In genomic region chr19:4404840-4405239, GRCm38 (mm10) we compare ENCODE assay signal across 25 mouse cellular contexts. TPM values are rescaled to one million over a fixed set of nuclear protein-coding genes. Genes with fewer than 3 reads are reported as not detected.
"Had no signal": no experiment of that assay in that cellular context is flagged by ENCODE, and none has a peak within 500 bp of the region (broad histone marks: within the 10 kb centered on the region; RNA-seq: fewer than 3 reads in every experiment).

No protein-coding gene starts in this region.

- H3K27me3 ChIP-seq: embryonic facial prominence, embryonic 12.5 days; embryonic facial prominence, embryonic 13.5 days; embryonic facial prominence, embryonic 15.5 days; forebrain, embryonic 12.5 days; forebrain, embryonic 13.5 days; forebrain, embryonic 15.5 days had no signal

- H3K27ac ChIP-seq: embryonic facial prominence, embryonic 10.5 days; embryonic facial prominence, embryonic 12.5 days; embryonic facial prominence, embryonic 13.5 days; embryonic facial prominence, embryonic 15.5 days; forebrain, embryonic 10.5 days; forebrain, embryonic 12.5 days; forebrain, embryonic 13.5 days; forebrain, embryonic 15.5 days; gastrocnemius, adult 2 months; heart, embryonic 10.5 days had no signal

- H3K4me3 ChIP-seq: embryonic facial prominence, embryonic 10.5 days; embryonic facial prominence, embryonic 12.5 days; embryonic facial prominence, embryonic 13.5 days; embryonic facial prominence, embryonic 15.5 days; erythroblast, embryonic 14.5 days; forebrain, embryonic 10.5 days; forebrain, embryonic 12.5 days; forebrain, embryonic 13.5 days; forebrain, embryonic 15.5 days; gastrocnemius, adult 2 months; heart, embryonic 10.5 days had no signal

- H3K9me3 ChIP-seq: embryonic facial prominence, embryonic 12.5 days; embryonic facial prominence, embryonic 13.5 days; embryonic facial prominence, embryonic 15.5 days; forebrain, embryonic 13.5 days; forebrain, embryonic 15.5 days; heart, embryonic 10.5 days had no signal

- DNase-seq: cerebellum, adult 9-10 months; cerebellum, adult 9-11 months; cerebellum, postnatal 10 days; cerebellum, postnatal 14 days; cerebellum, postnatal 25 days; cerebellum, postnatal 36 days; embryo, embryonic 11 days; forebrain, postnatal 0 days; gastrocnemius, adult 2 months; gastrocnemius, postnatal 10 days; gastrocnemius, postnatal 14 days; gastrocnemius, postnatal 25 days; gastrocnemius, postnatal 36 days; heart, adult 18-20 months had no signal

- H3K4me1 ChIP-seq: embryonic facial prominence, embryonic 10.5 days; embryonic facial prominence, embryonic 12.5 days; embryonic facial prominence, embryonic 13.5 days; embryonic facial prominence, embryonic 15.5 days; forebrain, embryonic 10.5 days; forebrain, embryonic 12.5 days; forebrain, embryonic 13.5 days; forebrain, embryonic 15.5 days; heart, embryonic 10.5 days had no signal

- H3K36me3 ChIP-seq: embryonic facial prominence, embryonic 10.5 days; embryonic facial prominence, embryonic 12.5 days; embryonic facial prominence, embryonic 13.5 days; embryonic facial prominence, embryonic 15.5 days; forebrain, embryonic 10.5 days; forebrain, embryonic 12.5 days; forebrain, embryonic 15.5 days had no signal

- H3K9ac ChIP-seq: embryonic facial prominence, embryonic 12.5 days; embryonic facial prominence, embryonic 13.5 days; embryonic facial prominence, embryonic 15.5 days; forebrain, embryonic 12.5 days; forebrain, embryonic 13.5 days; forebrain, embryonic 15.5 days; forebrain, postnatal 0 days had no signal

RNA-seq across cellular contexts. Expression of gene Rhod, which starts 34.4 kb away (rescaled TPM):
- total RNA-seq: common myeloid progenitor, adult 5-6 weeks had no signal
- polyA plus RNA-seq: erythroblast, embryonic 14.5 days had no signal
